Mouse (Mus musculus) hindbrain, embryonic 15.5 days (tissue): ENCODE results near the gene Tpt1. TPM values are rescaled to one million over a fixed set of nuclear protein-coding genes. Genes with fewer than 3 reads are reported as not detected.

Experiments used
- ATAC-seq: fragments of 200-750 bp; cut with Nextera tagmentation; 2 replicates; pipeline ENCODE4 v1.8.0; 2017; ENCODE audit warnings: low read depth, moderate number of reproducible peaks, moderate TSS enrichment; ENCODE audit not compliant: low FRiP score
- H3K27ac ChIP-seq: fragments of 300-500 bp; sonication (generic); replicated peaks from 2 replicates; pipeline ENCODE4 v1.5.1; 2015; ENCODE audit warnings: mild to moderate bottlenecking, inconsistent platforms
- H3K27me3 ChIP-seq: fragments of 300-500 bp; sonication (generic); 2 replicates; pipeline ENCODE4 v1.6.1; 2015; ENCODE audit warnings: control low read depth, inconsistent platforms
- H3K36me3 ChIP-seq: fragments of 300-500 bp; sonication (generic); 2 replicates; pipeline ENCODE4 v1.6.1; 2015; ENCODE audit warnings: control low read depth, inconsistent platforms
- H3K4me1 ChIP-seq: fragments of 300-500 bp; sonication (generic); replicated peaks from 2 replicates; pipeline ENCODE4 v1.6.1; 2015; ENCODE audit warnings: control low read depth, inconsistent platforms
- H3K4me2 ChIP-seq: fragments of 300-500 bp; sonication (generic); 2 replicates; pipeline ENCODE4 v1.6.1; 2015; ENCODE audit warnings: moderate library complexity, mild to moderate bottlenecking, inconsistent platforms
- H3K4me3 ChIP-seq: fragments of 300-500 bp; sonication (generic); 2 replicates; pipeline ENCODE4 v1.5.1; 2015; ENCODE audit warnings: mild to moderate bottlenecking, inconsistent platforms
- H3K9ac ChIP-seq: fragments of 300-500 bp; sonication (generic); 2 replicates; pipeline ENCODE4 v1.6.1; 2015; ENCODE audit warnings: inconsistent platforms
- H3K9me3 ChIP-seq: fragments of 300-500 bp; sonication (generic); 2 replicates; pipeline ENCODE4 v1.6.1; 2016; ENCODE audit warnings: control low read depth, inconsistent platforms
- WGBS: fragments of 180-500 bp; shearing (Covaris S2); methylation state at CpG from one replicate; pipeline ENCODE4 v1.1.7; 2015; 5-methylcytosine and 5-hydroxymethylcytosine counted together
- polyA plus RNA-seq: library from polyadenylated mRNA; unstranded; fragments of >200 nt; fragmentation: Nextera tagmentation; extraction: Ambion mirVana; gene quantifications from 2 replicates; pipeline ENCODE4 v1.2.1, GENCODE M21; 2015

Tpt1 gene
- 665 and 758 TPM in 2 replicates for polyA plus RNA-seq

- peaks cover 28% of the 10 kb centered on the region for H3K4me1 ChIP-seq
- ATAC-seq = peak; percentile 99
- peak within 1 kb of the TSS; percentile 97 for H3K27ac ChIP-seq
- no peaks in the 10 kb centered on the region for H3K9me3 ChIP-seq
- H3K4me2 ChIP-seq = peak within 1 kb of the TSS; percentile 61
- WGBS = under 1% methylated on average over 89 of the region's 108 CpGs
- peak within 1 kb of the TSS; percentile 84 for H3K9ac ChIP-seq
- H3K27me3 ChIP-seq = no peaks in the 10 kb centered on the region
- H3K36me3 ChIP-seq = peaks cover 33% of the 10 kb centered on the region
- H3K4me3 ChIP-seq = peak within 1 kb of the TSS; percentile 66
Measured at GRCm38 (mm10) chr14:75844867-75845697, at the start of gene Tpt1. Gene Tpt1, plus strand, starts transcription at chr14:75845093.

- ATAC-seq = no peak
- H3K9me3 ChIP-seq = no peaks in the 10 kb centered on the region
- no peaks in the 10 kb centered on the region for H3K27me3 ChIP-seq
- no peak overlapping the region for H3K4me2 ChIP-seq
- WGBS = 91% methylated on average over 4 of the region's 4 CpGs
- no peaks in the 10 kb centered on the region for H3K4me1 ChIP-seq
- no peak overlapping the region for H3K4me3 ChIP-seq
- H3K9ac ChIP-seq = no peak overlapping the region
- H3K27ac ChIP-seq = no peak overlapping the region
- no peaks in the 10 kb centered on the region for H3K36me3 ChIP-seq
Measured at GRCm38 (mm10) chr14:75795918-75796317, 49.0 kb upstream of the Tpt1 start.

- Histone ChIP-seq H3K4me1 (no peaks in the 10 kb centered on the region), H3K27me3 (no peaks in the 10 kb centered on the region), H3K36me3 (no peaks in the 10 kb centered on the region), H3K4me3 (no peak overlapping the region), H3K9me3 (no peaks in the 10 kb centered on the region), H3K27ac (no peak overlapping the region), H3K4me2 (no peak overlapping the region), H3K9ac (no peak overlapping the region)
- WGBS = 57% methylated on average over 5 of the region's 5 CpGs
- ATAC-seq = no peak
Measured at GRCm38 (mm10) chr14:75797769-75798386, 47.0 kb upstream of the Tpt1 start.

GRCm38 (mm10) chr14:75807800-75808199 lies 37.1 kb upstream of the Tpt1 start:
- no peaks in the 10 kb centered on the region for H3K27me3 ChIP-seq
- 76% methylated on average over 8 of the region's 8 CpGs for WGBS
- H3K4me1 ChIP-seq = no peaks in the 10 kb centered on the region
- H3K9me3 ChIP-seq = no peaks in the 10 kb centered on the region
- no peaks in the 10 kb centered on the region for H3K36me3 ChIP-seq
- ATAC-seq = no peak
- no peak overlapping the region for H3K4me2 ChIP-seq
- no peak overlapping the region for H3K27ac ChIP-seq
- H3K4me3 ChIP-seq = no peak overlapping the region
- H3K9ac ChIP-seq = no peak overlapping the region

GRCm38 (mm10) chr14:75809931-75810330 lies 35.0 kb upstream of the Tpt1 start:
- H3K9ac ChIP-seq = no peak overlapping the region
- no peaks in the 10 kb centered on the region for H3K36me3 ChIP-seq
- 78% methylated on average over 6 of the region's 6 CpGs for WGBS
- H3K9me3 ChIP-seq = no peaks in the 10 kb centered on the region
- no peak for ATAC-seq
- no peaks in the 10 kb centered on the region for H3K27me3 ChIP-seq
- no peaks in the 10 kb centered on the region for H3K4me1 ChIP-seq
- H3K27ac ChIP-seq = no peak overlapping the region
- no peak overlapping the region for H3K4me3 ChIP-seq
- H3K4me2 ChIP-seq = no peak overlapping the region

GRCm38 (mm10) chr14:75818528-75818927 lies 26.4 kb upstream of the Tpt1 start:
- Histone ChIP-seq H3K4me3 (no peak overlapping the region), H3K36me3 (no peaks in the 10 kb centered on the region), H3K9ac (no peak overlapping the region), H3K9me3 (no peaks in the 10 kb centered on the region), H3K27ac (no peak overlapping the region), H3K27me3 (no peaks in the 10 kb centered on the region), H3K4me1 (no peaks in the 10 kb centered on the region), H3K4me2 (no peak overlapping the region)
- no peak for ATAC-seq
- 97% methylated on average over 2 of the region's 2 CpGs for WGBS

GRCm38 (mm10) chr14:75819341-75819740 lies 25.6 kb upstream of the Tpt1 start:
- Histone ChIP-seq H3K4me3 (no peak overlapping the region), H3K36me3 (no peaks in the 10 kb centered on the region), H3K9ac (no peak overlapping the region), H3K27me3 (no peaks in the 10 kb centered on the region), H3K9me3 (no peaks in the 10 kb centered on the region), H3K4me2 (no peak overlapping the region), H3K4me1 (no peaks in the 10 kb centered on the region), H3K27ac (no peak overlapping the region)
- WGBS = 90% methylated on average over 2 of the region's 2 CpGs
- ATAC-seq = no peak

- no peak for ATAC-seq
- Histone ChIP-seq H3K36me3 (no peaks in the 10 kb centered on the region), H3K27me3 (no peaks in the 10 kb centered on the region), H3K4me3 (no peak overlapping the region), H3K4me1 (no peaks in the 10 kb centered on the region), H3K4me2 (no peak overlapping the region), H3K9me3 (no peaks in the 10 kb centered on the region), H3K9ac (no peak overlapping the region), H3K27ac (no peak overlapping the region)
- WGBS = 88% methylated on average over 5 of the region's 5 CpGs
Measured at GRCm38 (mm10) chr14:75820007-75820406, 24.9 kb upstream of the Tpt1 start.

GRCm38 (mm10) chr14:75826851-75827410 lies 18.0 kb upstream of the Tpt1 start:
- H3K9ac ChIP-seq = no peak overlapping the region
- no peak for ATAC-seq
- H3K9me3 ChIP-seq = no peaks in the 10 kb centered on the region
- H3K36me3 ChIP-seq = no peaks in the 10 kb centered on the region
- H3K4me2 ChIP-seq = no peak overlapping the region
- H3K4me1 ChIP-seq = peaks cover 13% of the 10 kb centered on the region
- H3K27me3 ChIP-seq = peaks cover 4% of the 10 kb centered on the region; the same call in 1 of the 2 replicates
- 71% methylated on average over 3 of the region's 3 CpGs for WGBS
- H3K4me3 ChIP-seq = no peak overlapping the region
- H3K27ac ChIP-seq = no peak overlapping the region

GRCm38 (mm10) chr14:75828221-75828620 lies 16.7 kb upstream of the Tpt1 start:
- Histone ChIP-seq H3K36me3 (no peaks in the 10 kb centered on the region), H3K9ac (no peak overlapping the region), H3K27ac (no peak overlapping the region), H3K9me3 (no peaks in the 10 kb centered on the region), H3K4me3 (peak overlapping the region; percentile 32; the same call in 1 of the 2 replicates), H3K4me2 (peak overlapping the region; percentile 77), H3K4me1 (peaks cover 16% of the 10 kb centered on the region), H3K27me3 (peaks cover 4% of the 10 kb centered on the region; the same call in 1 of the 2 replicates)
- WGBS = 44% methylated on average over 11 of the region's 11 CpGs
- no peak for ATAC-seq

- Histone ChIP-seq H3K27ac (peak overlapping the region; percentile 21; the same call in 1 of the 2 replicates), H3K9me3 (no peaks in the 10 kb centered on the region)
Measured at GRCm38 (mm10) chr14:75828866-75829806, 15.8 kb upstream of the Tpt1 start.

More at GRCm38 (mm10) chr14:75828866-75829806, 15.8 kb upstream of the Tpt1 start:
- Histone ChIP-seq H3K4me3 (peak overlapping the region; percentile 32), H3K27me3 (peaks cover 4% of the 10 kb centered on the region; the same call in 1 of the 2 replicates), H3K36me3 (no peaks in the 10 kb centered on the region), H3K9ac (peak overlapping the region; percentile 33), H3K4me2 (peak overlapping the region; percentile 77), H3K4me1 (peaks cover 25% of the 10 kb centered on the region)
- 5% methylated on average over 32 of the region's 32 CpGs for WGBS
- peak; percentile 79 for ATAC-seq
